Mouse (Mus musculus) skeletal muscle tissue, adult 2 months (tissue): ENCODE measurements around the gene Ntng2.
A peak's percentile ranks its signal among the peaks of the same experiment; 100 is the strongest.

Source experiments
- DNase-seq: peaks from one replicate; pipeline ENCODE4 v3.0.0-alpha.2; 2012; ENCODE audit warnings: low read depth, low spot score

Ntng2 gene

DNA sequence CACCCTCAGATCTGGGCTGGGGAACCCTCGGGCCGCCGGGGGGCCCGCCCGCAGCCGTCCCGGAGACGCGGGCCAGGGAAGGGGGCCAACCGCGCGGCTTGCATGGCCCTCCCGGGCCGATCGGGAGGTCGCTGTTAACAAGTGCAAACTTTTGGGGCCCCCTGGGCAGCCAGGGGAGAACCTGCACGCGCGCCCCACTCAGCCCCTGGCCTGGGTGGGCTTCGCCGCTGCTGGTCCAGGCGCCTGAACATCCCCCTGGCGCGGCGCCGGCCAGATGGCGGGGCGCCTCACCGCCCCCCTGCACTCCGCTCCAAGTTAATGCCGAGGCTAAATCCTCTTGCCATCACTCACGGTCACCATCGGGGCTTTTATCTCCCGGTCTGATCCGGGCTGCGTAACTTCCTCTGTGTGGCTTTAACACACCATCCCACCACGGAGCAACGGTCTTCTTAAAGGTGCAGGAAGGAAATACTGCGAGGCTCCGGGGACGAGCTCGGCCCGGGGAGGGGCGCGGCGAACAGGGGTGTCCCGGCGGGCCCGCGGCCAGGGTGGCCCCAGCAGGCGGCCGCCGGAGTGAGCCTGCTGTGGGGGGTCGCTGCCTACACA is at the start of gene Ntng2:
Gene Ntng2, minus strand, starts transcription at position 407 of the 606 bp plus-strand sequence.
- DNase-seq: peak; percentile 54

- peak; percentile 7 for DNase-seq
Observed at GRCm38 (mm10) chr2:29295557-29295956, 42.8 kb upstream of the Ntng2 start.

- no peak for DNase-seq
Observed at GRCm38 (mm10) chr2:29287651-29288050, 34.8 kb upstream of the Ntng2 start.

GRCm38 (mm10) chr2:29277703-29278121 is 24.9 kb upstream of the Ntng2 start:
- DNase-seq: no peak

DNA sequence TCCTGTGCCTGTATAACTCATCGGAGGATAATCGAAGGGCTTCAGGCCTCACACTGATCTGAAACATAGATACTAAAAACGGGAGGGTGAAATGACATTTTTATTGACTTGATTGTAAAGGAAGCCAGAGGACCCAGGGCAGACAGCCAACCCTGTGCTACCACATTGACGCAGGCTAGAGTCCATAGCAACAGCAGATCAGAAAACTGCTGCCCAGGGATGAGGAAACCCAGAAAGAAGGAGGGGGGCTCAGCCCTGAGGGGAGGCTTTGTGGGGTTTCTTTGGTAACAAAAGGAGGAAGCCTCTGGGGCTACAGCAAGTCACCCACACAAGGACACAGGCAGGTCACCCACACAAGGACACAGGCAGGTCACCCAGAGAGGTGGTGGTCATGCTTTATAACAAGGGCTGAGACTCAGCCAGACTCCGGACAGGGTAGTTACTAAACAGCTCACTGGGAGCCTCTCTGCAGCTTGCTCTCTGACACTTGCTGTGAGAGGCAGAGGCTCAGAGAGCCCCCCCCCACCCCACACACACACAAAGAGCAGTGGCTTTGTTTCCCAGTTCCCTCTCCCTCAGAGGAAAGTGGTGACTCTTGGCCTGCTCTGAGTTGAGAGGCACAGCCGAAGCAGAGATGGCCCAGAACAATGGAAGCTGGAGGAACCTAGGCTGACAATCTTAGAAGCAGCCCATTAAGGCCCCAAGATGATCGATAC is 19.2 kb upstream of the Ntng2 start:
- DNase-seq: no peak

DNA sequence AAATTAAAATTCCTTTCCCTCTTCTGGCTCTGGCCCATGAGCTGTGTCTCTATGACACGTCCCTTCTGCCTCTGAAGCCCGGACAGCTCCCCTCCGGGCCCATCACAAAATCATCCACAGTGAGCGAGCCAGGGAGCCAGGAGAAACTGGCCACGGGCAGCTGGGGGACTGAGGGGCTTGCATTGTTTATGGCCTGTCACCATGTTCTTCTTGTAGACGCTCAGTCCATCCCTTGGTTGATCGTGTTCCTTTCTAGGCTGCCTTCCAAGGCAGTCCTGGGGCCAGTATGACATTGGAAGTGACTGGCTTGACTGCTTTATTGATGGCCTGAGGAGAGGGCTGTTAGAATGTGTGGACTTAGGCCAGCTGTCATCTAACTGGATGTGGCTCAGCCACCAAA is 18.3 kb upstream of the Ntng2 start:
- DNase-seq: no peak

DNA sequence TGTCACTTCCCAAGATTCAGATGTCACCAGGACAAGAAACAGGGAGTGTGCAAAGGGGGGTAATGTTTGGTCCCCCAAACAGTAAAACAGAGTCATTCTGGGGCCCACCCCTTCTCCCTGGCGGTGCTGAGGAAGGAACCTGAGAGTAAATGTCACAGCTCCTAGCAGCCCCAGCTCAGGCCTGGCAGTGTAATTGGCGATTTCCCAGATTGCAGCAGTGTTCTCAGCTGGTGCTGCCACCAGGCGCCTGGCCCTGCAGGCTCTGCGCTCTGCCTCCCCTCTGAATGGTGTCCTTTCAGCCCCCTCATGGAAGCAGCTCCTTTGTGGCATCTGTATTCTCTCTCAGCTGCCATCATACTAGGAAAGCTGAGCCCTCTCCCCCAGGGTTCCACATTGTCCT is 14.0 kb upstream of the Ntng2 start:
- no peak for DNase-seq

GRCm38 (mm10) chr2:29262436-29262915 is 9.7 kb upstream of the Ntng2 start:
- DNase-seq: no peak

GRCm38 (mm10) chr2:29261126-29261525 is 8.3 kb upstream of the Ntng2 start:
- DNase-seq: peak; percentile 72

DNA sequence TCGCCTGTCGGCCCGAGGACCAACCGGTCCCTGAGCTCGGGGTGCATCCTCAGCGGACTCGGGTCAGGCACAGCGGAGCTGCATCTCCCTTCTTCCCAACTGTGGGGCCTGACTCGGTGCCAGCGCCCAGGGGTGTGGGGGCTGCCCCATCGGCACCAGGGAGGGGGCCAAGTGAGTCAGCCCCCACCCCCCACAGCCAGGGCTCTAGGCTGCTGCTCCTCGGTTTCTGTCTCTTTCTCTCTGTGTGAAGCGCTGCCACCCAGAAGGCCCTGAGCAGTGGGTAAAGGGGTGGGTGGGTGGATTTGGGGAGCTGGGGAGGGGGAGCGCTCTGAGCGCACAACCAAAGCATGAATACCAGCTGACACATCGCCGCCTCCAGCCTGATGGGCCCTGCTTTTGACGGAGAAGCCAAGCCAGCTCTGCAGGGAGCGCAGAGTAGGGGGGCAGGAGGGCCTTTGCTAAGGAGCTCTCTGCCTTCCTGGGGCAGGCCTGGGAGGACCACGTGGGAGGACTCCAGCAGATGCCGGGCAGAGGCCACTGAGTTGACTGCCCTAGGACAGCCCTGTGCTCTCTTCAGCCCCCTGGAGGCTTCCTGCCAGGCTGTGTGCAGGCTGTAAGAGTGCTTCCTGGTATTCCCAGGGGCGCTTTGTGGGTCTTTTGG is 530 bp upstream of the Ntng2 start:
- DNase-seq: no peak

DNA sequence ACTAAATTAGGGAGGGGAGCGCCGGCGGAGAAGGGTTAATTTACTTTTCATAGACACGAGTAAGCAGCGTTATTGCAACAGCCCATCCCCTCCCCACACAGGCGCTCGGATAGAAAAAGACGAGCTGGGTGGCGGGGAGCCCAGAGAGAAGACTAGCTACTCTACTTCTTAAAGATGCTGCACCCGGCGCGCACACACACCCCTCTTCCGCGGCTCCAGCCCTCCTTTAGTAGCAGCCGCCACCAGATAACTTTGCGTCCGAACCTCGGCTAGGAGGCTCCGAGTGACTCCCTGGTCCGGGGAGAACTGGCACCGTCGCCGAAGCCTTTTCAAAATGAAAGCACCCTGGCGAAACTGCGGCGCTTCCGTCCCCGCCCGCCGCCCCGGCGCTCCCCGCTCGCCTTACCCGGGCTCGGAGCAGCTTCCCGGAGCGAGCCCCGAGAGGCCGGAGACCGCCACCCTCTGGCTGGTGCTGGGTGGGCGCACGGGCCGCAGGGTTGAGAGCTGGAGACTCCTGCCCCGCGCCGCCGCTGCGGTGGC is 676 bp downstream of the Ntng2 start:
- no peak for DNase-seq

- DNase-seq: no peak
Observed at GRCm38 (mm10) chr2:29251095-29252058, 1.4 kb downstream of the Ntng2 start.

DNA sequence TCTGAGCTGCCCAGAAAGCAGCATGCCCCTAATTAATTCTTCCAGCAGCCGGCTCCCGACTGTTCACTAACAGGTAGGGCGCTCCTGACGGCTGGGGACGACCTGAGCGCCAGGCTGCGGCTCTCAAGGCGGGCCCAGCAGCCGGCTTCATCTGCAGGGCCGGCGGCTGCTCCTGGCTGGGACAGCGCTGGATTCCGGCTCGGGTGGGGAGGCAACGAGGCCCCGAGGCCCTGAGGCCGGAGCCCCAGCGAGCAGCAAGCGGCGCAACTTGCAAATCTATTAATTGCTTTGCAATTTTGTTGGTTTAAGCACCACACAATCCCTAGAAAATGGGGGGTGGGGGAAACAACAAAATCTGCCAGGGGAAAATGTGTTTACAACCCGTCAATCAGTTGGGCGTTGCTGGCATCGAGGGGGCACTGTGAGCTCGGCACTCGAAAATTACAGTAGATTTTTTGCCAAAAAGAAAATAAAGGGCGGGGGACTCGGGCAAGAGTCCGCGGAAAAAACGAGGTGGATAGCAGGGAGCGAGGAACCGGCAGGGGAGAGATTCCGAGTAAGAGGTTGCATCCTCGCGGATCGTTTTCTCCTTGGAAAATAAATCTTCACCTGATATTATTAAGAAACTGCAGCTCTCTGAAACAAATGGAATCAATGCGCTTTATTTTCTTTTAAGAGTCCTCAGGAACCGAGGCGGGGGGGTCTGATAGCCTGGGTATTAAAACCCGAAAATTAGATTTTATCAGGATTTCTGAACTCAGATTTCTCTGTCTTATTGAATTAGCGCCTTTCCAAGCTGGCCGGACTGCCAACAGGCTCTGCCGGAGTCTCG is 2.3 kb downstream of the Ntng2 start:
- DNase-seq: no peak

DNA sequence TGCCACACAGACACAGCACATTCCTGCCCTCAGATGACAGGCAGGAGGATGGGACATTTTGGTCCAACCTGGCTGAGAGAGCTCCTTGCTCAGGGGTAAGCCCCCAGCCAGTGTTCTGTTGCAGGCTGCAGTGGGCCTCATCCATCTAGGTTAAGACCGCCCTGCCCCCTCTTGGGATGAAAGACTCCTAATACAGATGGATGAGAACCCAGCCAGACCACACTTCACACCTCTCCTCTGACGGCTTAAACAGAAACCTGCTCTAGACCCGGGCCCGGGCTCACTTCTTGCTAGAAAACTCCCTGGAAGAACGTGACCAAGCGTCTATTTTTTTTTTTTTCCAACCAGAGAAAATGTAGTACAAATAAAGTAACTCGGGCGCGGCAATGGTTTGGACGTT is 3.0 kb downstream of the Ntng2 start:
- DNase-seq: no peak

- DNase-seq: no peak
Observed at GRCm38 (mm10) chr2:29248551-29248950, 4.3 kb downstream of the Ntng2 start.

- DNase-seq: no peak
Observed at GRCm38 (mm10) chr2:29247386-29247785, 5.4 kb downstream of the Ntng2 start.

DNA sequence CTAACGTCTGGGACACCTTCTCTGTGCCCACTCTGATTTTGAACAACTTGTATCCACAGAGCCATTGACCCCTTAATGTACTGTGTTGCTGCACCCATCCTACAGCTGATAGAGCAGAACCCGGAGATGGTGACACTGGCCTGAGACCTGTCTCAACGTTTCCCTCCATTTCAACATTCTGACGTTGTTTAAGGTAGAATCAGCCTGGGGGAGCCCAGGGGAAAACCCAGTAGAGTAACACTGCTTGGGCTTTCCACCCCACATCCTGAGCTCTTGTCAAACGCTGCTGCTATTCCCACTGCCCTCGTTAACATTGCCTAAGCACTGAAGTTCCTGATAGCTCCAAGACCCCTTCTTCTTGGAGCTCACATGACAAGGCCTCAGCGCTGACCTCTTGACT is 5.9 kb downstream of the Ntng2 start:
- DNase-seq: no peak

DNA sequence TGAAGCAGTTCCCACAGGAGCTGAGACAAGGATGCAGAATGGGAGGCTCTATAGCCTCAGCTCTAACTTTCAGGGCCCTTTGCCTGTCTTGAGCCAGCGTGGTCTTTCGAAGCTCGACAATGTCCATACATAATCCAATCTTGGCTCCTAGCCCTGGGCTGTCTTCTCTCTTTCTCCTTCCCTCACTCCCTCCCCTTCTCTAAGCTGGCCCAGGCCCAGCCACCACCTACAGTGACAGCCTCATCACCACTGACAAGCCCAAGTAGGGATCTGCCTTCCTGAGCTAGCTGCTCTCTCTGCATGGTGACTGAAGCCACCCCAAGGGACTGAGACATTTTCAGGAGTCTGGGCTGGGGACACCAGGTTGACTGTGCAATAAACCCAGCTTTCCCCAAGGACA is 6.5 kb downstream of the Ntng2 start:
- DNase-seq: no peak

- peak; percentile 74 for DNase-seq
Observed at GRCm38 (mm10) chr2:29245341-29245779, 7.4 kb downstream of the Ntng2 start.

DNA sequence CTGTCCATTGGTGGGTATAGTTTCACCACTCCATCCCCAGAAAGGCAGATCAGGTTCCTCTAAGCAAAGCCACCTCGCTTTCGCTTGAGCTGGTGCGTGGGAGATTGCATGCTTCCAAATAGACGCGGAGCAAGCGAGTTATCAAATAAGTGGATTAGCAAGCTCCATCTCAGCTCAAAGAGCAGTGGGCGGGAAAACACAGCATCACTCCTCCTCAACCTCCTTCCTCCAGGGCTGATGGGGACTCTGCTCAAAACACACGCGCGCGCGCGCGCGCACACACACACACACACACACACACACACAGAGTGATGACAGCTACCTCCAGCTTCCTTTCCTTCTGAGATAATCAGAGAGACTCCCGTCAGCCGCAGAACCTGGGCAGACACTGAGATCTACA is 13.5 kb downstream of the Ntng2 start:
- DNase-seq: no peak
